Comparison of ENCODE assay signal across 24 mouse cellular contexts in genomic region chr3:6676382-6676781, GRCm38 (mm10). TPM values are rescaled to one million over a fixed set of nuclear protein-coding genes. Genes with fewer than 3 reads are reported as not detected.
"Had no signal": no experiment of that assay in that cellular context is flagged by ENCODE, and none has a peak within 500 bp of the region (broad histone marks: within the 10 kb centered on the region; RNA-seq: fewer than 3 reads in every experiment).

No protein-coding gene starts in this region.

- H3K4me2 ChIP-seq: limb, embryonic 12.5 days; limb, embryonic 15.5 days; liver, embryonic 11.5 days; lung, embryonic 14.5 days; midbrain, embryonic 12.5 days; neural tube, embryonic 12.5 days; stomach, embryonic 15.5 days had no signal

- H3K4me3 ChIP-seq: limb, embryonic 12.5 days; limb, embryonic 15.5 days; megakaryocyte, embryonic 14.5 days; midbrain, embryonic 12.5 days; neural tube, embryonic 12.5 days; stomach, embryonic 15.5 days had no signal

- H3K27me3 ChIP-seq: limb, embryonic 12.5 days; limb, embryonic 15.5 days; megakaryocyte, embryonic 14.5 days; midbrain, embryonic 12.5 days; neural tube, embryonic 12.5 days; stomach, embryonic 15.5 days had no signal

- H3K27ac ChIP-seq: limb, embryonic 12.5 days; limb, embryonic 15.5 days; liver, embryonic 14.5 days; midbrain, embryonic 12.5 days; neural tube, embryonic 12.5 days; stomach, embryonic 15.5 days had no signal

- H3K9me3 ChIP-seq: limb, embryonic 12.5 days; limb, embryonic 15.5 days; megakaryocyte, embryonic 14.5 days; midbrain, embryonic 12.5 days; neural tube, embryonic 12.5 days; stomach, embryonic 15.5 days had no signal

- H3K4me1 ChIP-seq: limb, embryonic 12.5 days; limb, embryonic 15.5 days; megakaryocyte, embryonic 14.5 days; midbrain, embryonic 12.5 days; neural tube, embryonic 12.5 days; stomach, embryonic 15.5 days had no signal

- H3K9ac ChIP-seq: limb, embryonic 12.5 days; limb, embryonic 15.5 days; liver, embryonic 14.5 days; liver, postnatal 0 days; lung, embryonic 14.5 days; midbrain, embryonic 12.5 days; neural tube, embryonic 12.5 days; stomach, embryonic 15.5 days had no signal

- ATAC-seq: intestine, embryonic 16.5 days; liver, postnatal 0 days had no signal

- H3K36me3 ChIP-seq: limb, embryonic 12.5 days; limb, embryonic 15.5 days; midbrain, embryonic 12.5 days; neural tube, embryonic 12.5 days; stomach, embryonic 15.5 days had no signal

- DNase-seq: kidney, adult 18-20 months; kidney, adult 9 months; kidney, postnatal 14 days; kidney, postnatal 4 days; left cerebral cortex, postnatal 4 days; liver, postnatal 0 days; lung, embryonic 14.5 days; lung, postnatal 10 days; lung, postnatal 36 days; retina, postnatal 1 day; right cerebral cortex, postnatal 25 days; spleen, adult 18-20 months; thymus, postnatal 25 days had no signal

RNA-seq across cellular contexts. Expression of gene 1700008P02Rik, which starts 56.1 kb away (rescaled TPM):
- polyA plus RNA-seq: intestine, embryonic 16.5 days; kidney, embryonic 16.5 days; limb, embryonic 12.5 days; limb, embryonic 15.5 days; liver, embryonic 11.5 days; liver, embryonic 14.5 days; liver, postnatal 0 days; lung, embryonic 14.5 days; midbrain, embryonic 12.5 days; neural tube, embryonic 12.5 days; stomach, embryonic 15.5 days; thymus, postnatal 0 days had no signal
